Mouse (Mus musculus): ENCODE results near the gene Mrps35.

Gene Mrps35

GRCm38 (mm10) chr6:147042291-147043290 is at the start of gene Mrps35:
Gene Mrps35, plus strand, starts transcription at chr6:147042764.
- DNase-seq: peak; percentile 89

- DNase-seq: peak; percentile 39
These were observed 48.3 kb upstream of the Mrps35 start for GRCm38 (mm10) chr6:146994236-146994635.

- DNase-seq: no peak
These were observed 47.2 kb upstream of the Mrps35 start for GRCm38 (mm10) chr6:146995391-146995790.

GRCm38 (mm10) chr6:146995878-146996277 is 46.7 kb upstream of the Mrps35 start:
- DNase-seq: no peak

DNA sequence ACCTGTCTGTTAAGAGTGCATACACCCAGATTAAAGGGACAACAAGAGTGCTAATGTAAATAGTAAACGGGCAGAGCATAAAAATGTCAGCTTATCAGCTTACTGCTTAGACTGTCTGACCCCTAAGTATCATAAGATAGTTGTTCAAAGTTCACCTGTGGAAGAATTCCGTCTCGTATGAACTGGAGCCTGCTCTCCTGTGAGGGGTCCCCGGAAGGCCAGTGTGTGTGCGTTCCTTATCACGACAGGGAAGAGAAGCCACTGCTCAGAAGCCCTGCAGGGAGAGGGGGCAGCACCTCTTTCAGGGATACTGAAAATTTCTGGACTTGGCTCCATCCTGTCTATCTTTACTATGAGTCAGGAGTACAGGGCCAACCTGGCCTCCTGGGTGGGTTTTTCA is 45.6 kb upstream of the Mrps35 start:
- no peak for DNase-seq

DNA sequence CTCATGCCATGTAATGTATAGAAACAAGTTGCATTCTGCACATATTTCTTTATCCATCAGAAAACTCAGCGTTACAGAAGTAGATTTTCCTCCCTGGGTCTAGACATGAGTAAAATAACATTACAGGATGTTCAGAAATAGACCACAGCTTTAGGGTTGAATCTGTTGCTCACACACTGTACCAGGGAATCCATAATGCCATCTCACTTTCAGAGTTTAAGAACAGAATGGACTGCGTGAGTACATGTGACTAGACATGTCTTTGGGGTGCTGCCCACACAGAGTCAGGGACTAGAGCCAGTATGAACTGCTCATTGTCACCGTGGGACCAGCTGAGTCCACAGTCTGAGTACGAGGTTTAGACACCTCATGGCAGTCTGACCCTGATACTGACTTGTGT is 43.9 kb upstream of the Mrps35 start:
- no peak for DNase-seq

- no peak for DNase-seq
These were observed 43.3 kb upstream of the Mrps35 start for GRCm38 (mm10) chr6:146999302-146999701.

DNA sequence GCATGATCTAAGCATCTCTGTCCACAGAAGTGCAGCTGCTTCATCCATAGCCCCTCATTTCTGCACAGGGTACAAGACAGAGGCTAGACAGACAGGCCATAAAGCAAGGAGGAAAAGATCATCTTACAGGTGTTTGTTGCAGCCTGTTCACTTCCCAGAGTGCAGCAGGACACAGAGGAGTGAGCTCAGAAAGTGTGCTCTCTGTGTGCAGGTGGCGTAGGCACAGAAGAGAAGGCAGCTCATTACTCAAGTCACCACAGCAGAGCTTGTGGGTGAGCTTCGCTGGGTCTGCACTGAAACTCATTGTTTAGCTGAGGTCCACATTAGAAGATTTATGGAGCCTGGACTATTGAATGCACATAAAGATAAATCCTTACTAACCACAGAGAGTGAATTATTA is 42.8 kb upstream of the Mrps35 start:
- DNase-seq: no peak

DNA sequence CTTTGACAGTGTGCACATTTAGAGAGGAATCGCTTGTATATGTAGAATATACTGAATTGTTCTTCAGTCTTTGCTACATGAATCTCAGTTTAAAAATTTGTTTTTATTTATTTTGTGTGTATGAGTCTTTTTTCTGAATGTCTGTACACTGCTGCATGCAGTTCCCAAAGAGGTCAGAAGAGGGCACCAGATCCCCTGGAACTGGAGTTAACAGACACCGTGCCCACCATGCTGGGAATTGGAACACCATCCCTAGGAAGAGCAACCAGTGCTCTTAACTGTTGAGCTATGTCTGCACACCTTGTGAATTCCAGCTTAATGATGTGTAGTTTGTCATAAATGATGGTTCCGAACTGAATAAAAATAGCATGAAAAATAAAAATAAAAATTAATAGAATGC is 34.4 kb upstream of the Mrps35 start:
- peak; percentile 66 for DNase-seq

DNA sequence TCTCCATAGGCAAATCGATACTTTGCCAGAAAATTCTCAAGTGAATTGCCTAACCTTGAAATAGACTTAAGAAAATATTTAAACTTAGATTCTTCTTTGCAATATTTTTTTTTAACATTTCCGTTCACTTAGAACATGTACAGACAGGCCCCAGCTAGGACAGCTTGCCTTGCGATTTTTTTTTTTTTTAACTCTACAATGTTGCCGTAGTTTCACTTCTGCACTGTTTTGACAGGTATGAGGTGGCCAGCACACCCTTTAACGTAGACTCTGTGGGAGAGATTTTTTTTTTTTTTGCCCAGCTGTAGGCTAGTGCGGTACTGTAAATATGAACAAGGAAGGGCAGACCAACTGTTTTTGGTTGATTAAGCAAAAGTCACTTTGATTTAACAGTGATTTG is 32.2 kb upstream of the Mrps35 start:
- no peak for DNase-seq

DNA sequence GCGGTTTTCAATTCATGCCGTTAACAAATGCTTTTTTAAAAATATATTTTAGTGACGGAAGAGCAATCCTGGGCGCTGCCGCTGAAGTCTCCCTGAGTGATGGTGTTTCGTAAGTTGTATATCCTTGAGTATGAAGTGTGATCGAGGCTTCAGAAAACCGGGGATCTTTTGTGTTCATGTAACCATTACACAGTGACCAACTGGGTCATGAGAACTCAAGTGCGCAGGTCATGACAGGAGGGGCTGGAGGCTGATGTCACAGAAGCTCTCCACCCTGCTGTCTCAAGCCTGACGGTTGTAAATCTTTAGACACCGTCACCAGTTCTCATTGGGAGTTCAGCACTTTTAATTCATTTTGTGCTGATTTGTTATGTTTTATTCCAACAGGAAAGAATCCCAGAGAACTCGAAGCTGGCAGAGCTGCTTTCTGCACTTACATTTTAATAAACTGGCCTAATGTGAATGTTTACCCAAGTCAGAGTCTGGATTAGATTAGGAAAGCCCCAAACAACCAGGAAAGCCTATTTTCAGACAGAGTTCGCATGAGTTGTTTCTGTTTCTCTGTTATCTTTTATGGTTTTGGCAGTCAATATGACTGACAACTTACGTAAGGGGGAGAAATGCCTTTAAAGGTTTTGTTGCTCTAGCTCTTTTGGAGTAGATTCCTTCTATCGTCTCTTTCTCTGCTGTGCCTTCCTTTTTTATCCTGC is 31.6 kb upstream of the Mrps35 start:
- DNase-seq: no peak

DNA sequence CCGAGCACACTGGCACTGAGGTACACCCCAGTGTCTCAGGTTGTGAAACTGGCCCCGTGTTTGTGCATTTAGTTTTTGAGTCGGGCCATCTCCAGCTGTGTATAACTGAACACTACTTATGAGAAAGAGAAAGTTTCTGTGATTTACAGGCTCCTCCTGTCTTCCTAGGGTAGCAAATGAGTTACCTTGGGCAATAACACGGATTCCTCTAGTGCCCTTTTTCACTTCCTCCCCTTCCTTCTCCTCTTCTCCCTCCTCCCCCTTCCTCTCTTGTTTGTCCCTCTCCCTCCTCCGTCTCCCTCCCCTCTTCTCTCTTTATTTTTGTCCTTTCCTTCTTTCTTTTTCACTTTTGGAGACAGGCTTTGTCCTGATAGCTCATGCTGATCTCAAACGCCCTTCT is 31.0 kb upstream of the Mrps35 start:
- DNase-seq: no peak

DNA sequence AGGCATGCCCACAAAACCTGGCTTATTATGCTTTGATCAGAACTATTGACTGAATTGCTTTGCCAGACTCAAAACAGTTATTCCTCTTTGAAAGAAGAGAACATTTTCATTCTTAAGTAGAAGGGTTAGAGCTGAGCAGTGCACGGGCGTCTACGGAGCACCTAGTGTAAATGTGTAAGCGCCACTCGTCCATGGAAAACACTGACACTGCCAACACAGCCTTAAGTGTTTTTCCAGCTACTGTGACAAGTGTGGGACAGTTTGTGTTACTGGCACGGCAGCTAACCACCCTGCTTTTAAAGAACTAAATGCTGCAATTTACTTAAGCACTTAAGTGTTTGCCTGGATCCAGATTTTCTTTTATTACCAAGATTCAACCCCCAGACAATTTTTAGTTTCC is 30.6 kb upstream of the Mrps35 start:
- DNase-seq: no peak

- peak; percentile 4 for DNase-seq
These were observed 29.0 kb upstream of the Mrps35 start for GRCm38 (mm10) chr6:147013546-147013945.

DNA sequence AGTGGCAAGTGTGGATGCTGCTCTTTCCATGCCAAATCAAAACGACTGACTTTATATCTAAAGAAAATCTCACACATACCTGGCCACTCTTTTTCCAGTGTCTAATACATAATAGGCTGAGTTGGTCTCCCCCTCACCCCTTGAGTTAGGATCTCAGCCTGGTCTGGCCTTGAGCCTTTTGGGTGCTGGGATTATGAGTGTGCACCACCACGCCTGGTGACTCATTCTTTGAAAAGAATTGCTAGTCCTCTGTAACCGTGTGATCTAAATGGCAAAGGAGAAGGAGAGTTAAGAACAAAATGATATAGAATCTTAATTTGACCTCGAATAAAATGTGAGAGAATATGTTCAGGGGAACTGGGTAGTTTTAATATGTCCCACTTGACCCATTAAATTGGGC is 24.7 kb upstream of the Mrps35 start:
- no peak for DNase-seq

DNA sequence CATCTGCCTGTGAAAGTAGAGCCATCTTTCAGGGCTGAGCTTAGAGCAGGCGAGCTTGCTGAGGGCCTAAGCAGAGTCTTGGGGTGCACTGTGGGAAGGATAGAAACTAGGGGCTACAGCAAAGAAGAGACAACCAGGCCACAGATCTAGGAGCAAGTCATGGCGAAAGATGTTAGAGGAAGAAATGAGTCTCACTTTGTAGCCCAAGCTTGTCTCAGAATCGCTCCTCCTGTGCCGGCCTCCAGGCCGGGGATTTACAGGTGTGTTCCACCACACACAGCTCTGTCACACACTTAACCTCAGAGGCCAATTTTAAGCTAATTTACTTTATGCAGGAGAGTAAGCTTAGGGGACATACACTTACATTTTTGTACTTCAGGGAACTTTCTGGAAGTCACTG is 24.2 kb upstream of the Mrps35 start:
- no peak for DNase-seq

DNA sequence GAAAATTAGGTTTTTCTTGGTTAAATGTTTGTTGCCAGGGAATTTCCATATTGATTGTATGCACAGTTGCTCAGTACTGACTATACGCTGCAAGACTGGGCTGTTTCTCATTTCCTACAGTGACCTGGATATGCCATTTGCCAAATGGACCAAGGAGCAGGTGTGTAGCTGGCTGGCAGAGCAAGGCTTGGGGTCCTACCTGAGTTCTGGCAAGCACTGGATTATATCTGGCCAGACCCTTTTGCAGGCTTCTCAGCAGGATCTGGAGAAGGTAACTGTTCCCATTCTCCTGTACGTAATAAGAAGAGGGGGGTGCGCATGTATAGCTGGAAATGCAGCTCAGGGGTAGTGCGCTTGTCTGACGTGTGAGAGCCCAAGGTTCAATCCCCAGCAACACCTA is 21.4 kb upstream of the Mrps35 start:
- DNase-seq: no peak

GRCm38 (mm10) chr6:147022375-147023132 is 20.0 kb upstream of the Mrps35 start:
- no peak for DNase-seq

GRCm38 (mm10) chr6:147023133-147023395 is 19.5 kb upstream of the Mrps35 start:
- no peak for DNase-seq

GRCm38 (mm10) chr6:147023568-147023967 is 19.0 kb upstream of the Mrps35 start:
- DNase-seq: no peak

DNA sequence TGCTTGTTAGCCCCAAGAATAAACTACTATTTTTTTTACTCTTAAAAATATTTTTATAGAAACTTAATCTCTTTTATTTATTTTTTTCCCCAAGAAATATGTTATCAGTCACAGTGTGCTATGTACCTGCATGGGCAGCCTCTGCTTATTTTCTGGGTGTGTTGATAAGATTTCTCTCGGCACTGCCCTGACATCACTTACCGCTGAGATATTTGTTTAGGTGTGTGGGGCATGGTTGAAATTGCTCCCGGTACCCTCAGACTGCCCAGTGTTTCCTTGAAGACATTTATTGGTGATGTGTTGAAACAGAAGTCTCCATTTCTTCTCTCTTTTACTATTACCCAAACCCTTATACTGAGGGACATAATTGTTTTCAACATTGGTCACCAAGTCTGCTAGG is 17.8 kb upstream of the Mrps35 start:
- DNase-seq: no peak

DNA sequence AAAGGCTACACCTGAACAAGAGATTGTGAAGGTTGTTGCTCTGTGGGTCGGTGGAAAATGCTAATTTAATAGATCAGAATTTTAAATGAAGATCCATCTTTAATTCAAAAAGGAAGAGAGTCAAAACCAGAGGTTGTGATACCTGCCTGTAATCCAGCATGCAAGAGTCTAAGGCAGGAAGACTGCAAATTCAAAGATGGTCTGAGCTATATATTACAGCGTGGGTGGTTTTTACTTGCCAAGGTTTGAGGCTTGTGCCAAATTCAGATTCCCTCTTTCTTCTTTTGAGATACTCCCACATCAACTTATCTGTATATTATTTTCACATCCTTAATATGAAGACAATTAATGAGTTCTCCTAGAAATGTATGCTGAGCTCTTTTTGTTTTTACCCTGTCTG is 14.2 kb upstream of the Mrps35 start:
- DNase-seq: no peak

GRCm38 (mm10) chr6:147029591-147029990 is 13.0 kb upstream of the Mrps35 start:
- no peak for DNase-seq
